Mouse (Mus musculus) intestine, embryonic 14.5 days (tissue): ENCODE data around the gene Gm10570. TPM values are rescaled to one million over a fixed set of nuclear protein-coding genes. Genes with fewer than 3 reads are reported as not detected.
A peak's percentile ranks its signal among the peaks of the same experiment; 100 is the strongest.

ENCODE experiments used
- ATAC-seq: fragments of 200-750 bp; cut with Nextera tagmentation; replicated peaks from 2 replicates; pipeline ENCODE4 v1.8.0; 2017; ENCODE audit warnings: low read depth, moderate number of reproducible peaks, moderate TSS enrichment, moderate library complexity; ENCODE audit not compliant: low FRiP score, low TSS enrichment
- DNase-seq: peaks from one replicate; pipeline ENCODE4 v3.0.0-alpha.2; 2018; ENCODE audit warnings: low spot score
- H3K27ac ChIP-seq: fragments of 300-500 bp; sonication (generic); 2 replicates; pipeline ENCODE4 v1.5.1; 2014; ENCODE audit warnings: low read depth, mild to moderate bottlenecking, control low read depth
- H3K27me3 ChIP-seq: fragments of 300-500 bp; sonication (generic); replicated peaks from 2 replicates; pipeline ENCODE4 v1.6.1; 2014; ENCODE audit warnings: low read length, control low read depth; ENCODE audit not compliant: control insufficient read depth, insufficient read depth
- H3K36me3 ChIP-seq: fragments of 300-500 bp; sonication (generic); 2 replicates; pipeline ENCODE4 v1.6.1; 2014; ENCODE audit warnings: low read length, control low read depth; ENCODE audit not compliant: control insufficient read depth, insufficient read depth
- H3K4me1 ChIP-seq: fragments of 300-500 bp; sonication (generic); replicated peaks from 2 replicates; pipeline ENCODE4 v1.6.1; 2014; ENCODE audit warnings: low read length, control low read depth, mixed read lengths; ENCODE audit not compliant: control insufficient read depth, insufficient read depth
- H3K4me2 ChIP-seq: fragments of 300-500 bp; sonication (generic); 2 replicates; pipeline ENCODE4 v1.6.1; 2014; ENCODE audit warnings: low read length
- H3K4me3 ChIP-seq: fragments of 300-500 bp; sonication (generic); 2 replicates; pipeline ENCODE4 v1.5.1; 2014; ENCODE audit warnings: low read depth, low read length, control low read depth, mixed read lengths
- H3K9ac ChIP-seq: fragments of 300-500 bp; sonication (generic); 2 replicates; pipeline ENCODE4 v1.6.1; 2014; ENCODE audit warnings: mild to moderate bottlenecking, low read length
- H3K9me3 ChIP-seq: fragments of 300-500 bp; sonication (generic); 2 replicates; pipeline ENCODE4 v1.6.1; 2016; ENCODE audit warnings: low read length, control low read depth; ENCODE audit not compliant: control insufficient read depth
- WGBS: fragments of 180-500 bp; shearing (Covaris S2); extraction: QIAGEN DNeasy Blood & Tissue Kit; methylation state at CpG from one replicate; pipeline ENCODE4 v1.1.7; 2014; 5-methylcytosine and 5-hydroxymethylcytosine counted together
- polyA plus RNA-seq: library from polyadenylated mRNA; unstranded; fragments of >200 nt; fragmentation: Nextera tagmentation; extraction: Ambion mirVana; gene quantifications from 2 replicates; pipeline ENCODE4 v1.2.1, GENCODE M21; 2014

Gm10570 gene
- polyA plus RNA-seq: not detected in 2 replicates

GRCm38 (mm10) chr4:130308231-130309081 is at the start of gene Gm10570, which contains the start of gene Fabp3:
Gene Gm10570 (minus strand): TSS chr4:130308674.
Gene Fabp3 (plus strand): TSS chr4:130308595.
- Histone ChIP-seq H3K9me3 (no peaks in the 10 kb centered on the region), H3K4me3 (peak within 1 kb of the TSS; percentile 41), H3K9ac (peak within 1 kb of the TSS; percentile 31; the same call in 1 of the 2 replicates), H3K4me1 (peaks cover 10% of the 10 kb centered on the region; the same call in 1 of the 2 replicates), H3K27me3 (peaks cover 44% of the 10 kb centered on the region), H3K4me2 (peak within 1 kb of the TSS; percentile 74), H3K36me3 (no peaks in the 10 kb centered on the region), H3K27ac (no peak within 1 kb of the TSS)
- under 1% methylated on average over 52 of the region's 52 CpGs for WGBS
- peak; percentile 75 for DNase-seq
- ATAC-seq: peak; percentile 38; the same call in 1 of the 2 replicates

- Histone ChIP-seq H3K4me3 (no peak overlapping the region), H3K27ac (no peak overlapping the region), H3K27me3 (no peaks in the 10 kb centered on the region), H3K4me2 (no peak overlapping the region), H3K9me3 (no peaks in the 10 kb centered on the region), H3K9ac (no peak overlapping the region), H3K4me1 (peaks cover 14% of the 10 kb centered on the region), H3K36me3 (peaks cover 22% of the 10 kb centered on the region)
- no peak for ATAC-seq
- no peak for DNase-seq
Observed at GRCm38 (mm10) chr4:130357946-130358345, 49.5 kb upstream of the Gm10570 start.

- H3K4me1 ChIP-seq: no peaks in the 10 kb centered on the region
- 76% methylated on average over 7 of the region's 7 CpGs for WGBS
- no peaks in the 10 kb centered on the region for H3K9me3 ChIP-seq
- no peak overlapping the region for H3K4me3 ChIP-seq
- ATAC-seq (0 out of 2 replicates have a peak, but pooled peaks have one; percentile 66), DNase-seq (peak; percentile 55)
- H3K9ac ChIP-seq: no peak overlapping the region
- no peak overlapping the region for H3K4me2 ChIP-seq
- no peaks in the 10 kb centered on the region for H3K27me3 ChIP-seq
- H3K36me3 ChIP-seq: peaks cover 62% of the 10 kb centered on the region
- H3K27ac ChIP-seq: no peak overlapping the region
Observed at GRCm38 (mm10) chr4:130352588-130352987, 44.1 kb upstream of the Gm10570 start.

GRCm38 (mm10) chr4:130350690-130351422 is 42.4 kb upstream of the Gm10570 start:
- H3K4me1 ChIP-seq: no peaks in the 10 kb centered on the region
- WGBS: 87% methylated on average over 16 of the region's 16 CpGs
- no peak overlapping the region for H3K4me3 ChIP-seq
- no peak overlapping the region for H3K9ac ChIP-seq
- no peak for DNase-seq
- no peak for ATAC-seq
- no peaks in the 10 kb centered on the region for H3K27me3 ChIP-seq
- no peak overlapping the region for H3K27ac ChIP-seq
- peaks cover 68% of the 10 kb centered on the region for H3K36me3 ChIP-seq
- no peak overlapping the region for H3K4me2 ChIP-seq
- H3K9me3 ChIP-seq: no peaks in the 10 kb centered on the region

GRCm38 (mm10) chr4:130349666-130350065 is 41.2 kb upstream of the Gm10570 start:
- peaks cover 70% of the 10 kb centered on the region for H3K36me3 ChIP-seq
- ATAC-seq: no peak
- 95% methylated on average over 6 of the region's 6 CpGs for WGBS

GRCm38 (mm10) chr4:130341691-130342090 is 33.2 kb upstream of the Gm10570 start:
- Histone ChIP-seq H3K9me3 (no peaks in the 10 kb centered on the region), H3K4me2 (no peak overlapping the region), H3K27ac (no peak overlapping the region), H3K4me3 (no peak overlapping the region), H3K27me3 (no peaks in the 10 kb centered on the region), H3K36me3 (peaks cover 29% of the 10 kb centered on the region), H3K4me1 (no peaks in the 10 kb centered on the region), H3K9ac (no peak overlapping the region)
- DNase-seq: peak; percentile 74
- ATAC-seq: no peak
- 23% methylated on average over 4 of the region's 4 CpGs for WGBS

More at GRCm38 (mm10) chr4:130349666-130350065, 41.2 kb upstream of the Gm10570 start:
- Histone ChIP-seq H3K9me3 (no peaks in the 10 kb centered on the region), H3K4me2 (no peak overlapping the region), H3K9ac (no peak overlapping the region), H3K4me1 (no peaks in the 10 kb centered on the region), H3K27me3 (no peaks in the 10 kb centered on the region), H3K4me3 (no peak overlapping the region), H3K27ac (no peak overlapping the region)
- DNase-seq: no peak

GRCm38 (mm10) chr4:130335867-130336266 is 27.4 kb upstream of the Gm10570 start:
- no peak overlapping the region for H3K4me3 ChIP-seq
- DNase-seq (no peak), ATAC-seq (no peak)
- H3K9me3 ChIP-seq: no peaks in the 10 kb centered on the region
- no peaks in the 10 kb centered on the region for H3K4me1 ChIP-seq
- no peak overlapping the region for H3K27ac ChIP-seq
- no peak overlapping the region for H3K4me2 ChIP-seq
- no peak overlapping the region for H3K9ac ChIP-seq
- H3K27me3 ChIP-seq: no peaks in the 10 kb centered on the region
- WGBS: 71% methylated on average over 5 of the region's 5 CpGs
- peaks cover 51% of the 10 kb centered on the region for H3K36me3 ChIP-seq

- DNase-seq: no peak
- no peak for ATAC-seq
- 88% methylated on average over 9 of the region's 9 CpGs for WGBS
- H3K4me3 ChIP-seq: no peak overlapping the region
- no peak overlapping the region for H3K27ac ChIP-seq
- peaks cover 74% of the 10 kb centered on the region for H3K36me3 ChIP-seq
- H3K4me1 ChIP-seq: no peaks in the 10 kb centered on the region
- H3K27me3 ChIP-seq: no peaks in the 10 kb centered on the region
- no peak overlapping the region for H3K9ac ChIP-seq
- no peak overlapping the region for H3K4me2 ChIP-seq
- H3K9me3 ChIP-seq: no peaks in the 10 kb centered on the region
Observed at GRCm38 (mm10) chr4:130327366-130327765, 18.9 kb upstream of the Gm10570 start.
